In the genomic region with DNA sequence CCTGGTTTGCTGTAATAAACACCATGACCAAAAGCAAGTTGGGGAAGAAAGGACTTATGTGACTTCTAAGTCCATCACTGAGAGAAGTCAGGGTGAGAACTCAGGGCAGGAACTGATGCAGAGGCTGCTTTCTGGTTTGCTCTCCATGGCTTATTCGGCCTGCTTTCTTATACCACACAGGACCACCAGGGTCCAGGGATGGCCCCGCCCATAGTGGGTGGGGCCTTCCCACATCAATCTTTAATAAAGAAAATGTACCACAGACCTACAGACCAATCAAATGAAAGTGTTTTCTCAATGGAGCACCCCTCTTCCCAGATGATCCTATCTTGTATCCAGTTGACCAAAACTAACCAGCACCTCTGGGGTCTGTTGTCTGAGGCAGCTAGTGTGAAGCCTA, we compare ENCODE assay signal across 18 mouse cellular contexts. TPM values are rescaled to one million over a fixed set of nuclear protein-coding genes. Genes with fewer than 3 reads are reported as not detected.
DNase-seq lines count a peak whose midpoint lies in the region; ATAC-seq lines count a peak whose summit lies in the region.
"Had no signal": no experiment of that assay in that cellular context is flagged by ENCODE, and none has a peak within 500 bp of the region (broad histone marks: within the 10 kb centered on the region; RNA-seq: fewer than 3 reads in every experiment).

No protein-coding gene starts in this region.

- 77% methylated on average over 2 of the region's 2 CpGs for WGBS in forebrain, embryonic 11.5 days
- WGBS in forebrain, embryonic 10.5 days: 67% methylated on average over 2 of the region's 2 CpGs
- 42% methylated on average over 2 of the region's 2 CpGs for WGBS in midbrain, embryonic 13.5 days
- 72% methylated on average over 2 of the region's 2 CpGs for WGBS in midbrain, embryonic 11.5 days
- WGBS in hindbrain, embryonic 12.5 days: 62% methylated on average over 2 of the region's 2 CpGs

- H3K9ac ChIP-seq in forebrain, embryonic 11.5 days (ENCODE audit: low read length): no peak overlapping the region
- H3K9ac ChIP-seq in midbrain, embryonic 13.5 days (replicated peaks): no peak overlapping the region
- H3K9ac ChIP-seq in midbrain, embryonic 11.5 days (ENCODE audit: low read length): no peak overlapping the region
- no peak overlapping the region for H3K9ac ChIP-seq in hindbrain, embryonic 12.5 days

- no peaks in the 10 kb centered on the region for H3K9me3 ChIP-seq in forebrain, embryonic 11.5 days (ENCODE audit: control insufficient read depth, low read length)
- H3K9me3 ChIP-seq in forebrain, embryonic 10.5 days: no peaks in the 10 kb centered on the region
- H3K9me3 ChIP-seq in midbrain, embryonic 13.5 days: no peaks in the 10 kb centered on the region
- H3K9me3 ChIP-seq in midbrain, embryonic 11.5 days (ENCODE audit: control insufficient read depth, low read length): no peaks in the 10 kb centered on the region
- H3K9me3 ChIP-seq in hindbrain, embryonic 12.5 days (replicated peaks): no peaks in the 10 kb centered on the region
- H3K9me3 ChIP-seq: heart, embryonic 10.5 days had no signal

- H3K4me1 ChIP-seq in forebrain, embryonic 11.5 days (replicated peaks; ENCODE audit: control insufficient read depth, insufficient read depth, low read length): peaks cover 8% of the 10 kb centered on the region
- H3K4me1 ChIP-seq in forebrain, embryonic 10.5 days: peaks cover 41% of the 10 kb centered on the region
- H3K4me1 ChIP-seq in midbrain, embryonic 13.5 days (replicated peaks): peaks cover 37% of the 10 kb centered on the region
- H3K4me1 ChIP-seq in midbrain, embryonic 11.5 days (ENCODE audit: control insufficient read depth, insufficient read depth, low read length): peaks cover 15% of the 10 kb centered on the region
- H3K4me1 ChIP-seq in hindbrain, embryonic 12.5 days: peaks cover 30% of the 10 kb centered on the region

- H3K27ac ChIP-seq in forebrain, embryonic 11.5 days (ENCODE audit: low read depth, low read length): no peak overlapping the region
- no peak overlapping the region for H3K27ac ChIP-seq in forebrain, embryonic 10.5 days
- 0 out of 2 replicates have a peak overlapping the region, but pooled peaks have one; percentile 8 for H3K27ac ChIP-seq in midbrain, embryonic 13.5 days
- H3K27ac ChIP-seq in midbrain, embryonic 11.5 days (ENCODE audit: low read depth, low read length): no peak overlapping the region; the same call in 1 of the 2 replicates
- no peak overlapping the region; the same call in 1 of the 2 replicates for H3K27ac ChIP-seq in hindbrain, embryonic 12.5 days
- H3K27ac ChIP-seq: heart, embryonic 10.5 days; stomach, postnatal 0 days had no signal

- intact Hi-C loops in heart, postnatal 14 days (cut with DNase I): no loop called here

- ATAC-seq in forebrain, embryonic 11.5 days (replicated peaks; ENCODE audit: low FRiP score): 0 out of 2 replicates have a peak, but pooled peaks have one; percentile 26
- ATAC-seq in midbrain, embryonic 13.5 days: no peak
- ATAC-seq in midbrain, embryonic 11.5 days (ENCODE audit: low FRiP score): no peak
- peak; percentile 49 for ATAC-seq in hindbrain, embryonic 12.5 days (ENCODE audit: low FRiP score)
- ATAC-seq: intestine, embryonic 16.5 days had no signal

- H3K4me2 ChIP-seq in forebrain, embryonic 11.5 days (ENCODE audit: low read depth, low read length, severe bottlenecking): no peak overlapping the region
- H3K4me2 ChIP-seq in midbrain, embryonic 13.5 days (replicated peaks): peak overlapping the region; percentile 6; the same call in 1 of the 2 replicates
- H3K4me2 ChIP-seq in midbrain, embryonic 11.5 days: no peak overlapping the region
- no peak overlapping the region for H3K4me2 ChIP-seq in hindbrain, embryonic 12.5 days (replicated peaks)

- no peak for DNase-seq in forebrain, embryonic 11.5 days (ENCODE audit: low spot score)
- no peak for DNase-seq in forebrain, embryonic 10.5 days (ENCODE audit: extremely low spot score, low spot score)
- DNase-seq in midbrain, embryonic 11.5 days (ENCODE audit: low spot score, missing footprints): no peak
- peak; percentile 32 for DNase-seq in retina, postnatal 1 day
- DNase-seq in heart, postnatal 14 days: no peak
- DNase-seq: gastrocnemius, postnatal 36 days; heart, postnatal 36 days; lung, postnatal 14 days had no signal

- no peaks in the 10 kb centered on the region for H3K36me3 ChIP-seq in forebrain, embryonic 11.5 days (ENCODE audit: control insufficient read depth, insufficient read depth, low read length)
- peaks cover 50% of the 10 kb centered on the region for H3K36me3 ChIP-seq in forebrain, embryonic 10.5 days (replicated peaks)
- H3K36me3 ChIP-seq in midbrain, embryonic 13.5 days: 0 out of 2 replicates have a peak, but pooled peaks cover 6% of the 10 kb centered on the region
- H3K36me3 ChIP-seq in midbrain, embryonic 11.5 days (ENCODE audit: control insufficient read depth, insufficient read depth, low read length): peaks cover 6% of the 10 kb centered on the region; the same call in 1 of the 2 replicates
- H3K36me3 ChIP-seq in hindbrain, embryonic 12.5 days: 0 out of 2 replicates have a peak, but pooled peaks cover under 1% of the 10 kb centered on the region

- H3K27me3 ChIP-seq in forebrain, embryonic 11.5 days (ENCODE audit: control insufficient read depth, insufficient read depth, low read length): no peaks in the 10 kb centered on the region
- no peaks in the 10 kb centered on the region for H3K27me3 ChIP-seq in forebrain, embryonic 10.5 days (ENCODE audit: poor library complexity, severe bottlenecking)
- H3K27me3 ChIP-seq in midbrain, embryonic 13.5 days: no peaks in the 10 kb centered on the region
- no peaks in the 10 kb centered on the region for H3K27me3 ChIP-seq in midbrain, embryonic 11.5 days (ENCODE audit: control insufficient read depth, insufficient read depth, low read length)
- no peaks in the 10 kb centered on the region for H3K27me3 ChIP-seq in hindbrain, embryonic 12.5 days

- no peak overlapping the region for H3K4me3 ChIP-seq in forebrain, embryonic 11.5 days (ENCODE audit: low read depth, low read length)
- no peak overlapping the region for H3K4me3 ChIP-seq in forebrain, embryonic 10.5 days
- no peak overlapping the region for H3K4me3 ChIP-seq in midbrain, embryonic 13.5 days (replicated peaks)
- H3K4me3 ChIP-seq in midbrain, embryonic 11.5 days (ENCODE audit: low read depth, low read length): no peak overlapping the region
- H3K4me3 ChIP-seq in hindbrain, embryonic 12.5 days: no peak overlapping the region
- H3K4me3 ChIP-seq: heart, embryonic 10.5 days had no signal

RNA-seq across cellular contexts. Expression of gene Golm1, which starts 4.1 kb away (rescaled TPM):
- 131 and 133 TPM in 2 replicates for polyA plus RNA-seq in forebrain, embryonic 11.5 days (2014; fragmentation: Nextera tagmentation; extraction: Ambion mirVana)
- 142 and 154 TPM in 2 replicates for polyA plus RNA-seq in forebrain, embryonic 10.5 days (2016; fragmentation: Nextera tagmentation; extraction: Ambion mirVana)
- 76.2 and 77.0 TPM in 2 replicates for polyA plus RNA-seq in midbrain, embryonic 13.5 days (2015; fragmentation: Nextera tagmentation; extraction: Ambion mirVana)
- polyA plus RNA-seq in midbrain, embryonic 11.5 days (2014; fragmentation: Nextera tagmentation; extraction: Ambion mirVana): 179 TPM in 2 replicates
- 91.3 and 93.3 TPM in 2 replicates for polyA plus RNA-seq in hindbrain, embryonic 12.5 days (2016; fragmentation: Nextera tagmentation; extraction: Ambion mirVana)
- total RNA-seq in heart, postnatal 14 days (2021): 10 to 100 TPM; 16.3 to 20.8 TPM

RNA-seq across cellular contexts. Expression of gene 4921517D22Rik, which starts 22.4 kb away (rescaled TPM):
- polyA plus RNA-seq in forebrain, embryonic 11.5 days (2014; fragmentation: Nextera tagmentation; extraction: Ambion mirVana): not detected in 2 replicates
- not detected in 2 replicates for polyA plus RNA-seq in forebrain, embryonic 10.5 days (2016; fragmentation: Nextera tagmentation; extraction: Ambion mirVana)
- not detected in 2 replicates for polyA plus RNA-seq in midbrain, embryonic 13.5 days (2015; fragmentation: Nextera tagmentation; extraction: Ambion mirVana)
- not detected in 2 replicates for polyA plus RNA-seq in midbrain, embryonic 11.5 days (2014; fragmentation: Nextera tagmentation; extraction: Ambion mirVana)
- not detected in 2 replicates for polyA plus RNA-seq in hindbrain, embryonic 12.5 days (2016; fragmentation: Nextera tagmentation; extraction: Ambion mirVana)
- not detected for total RNA-seq in heart, postnatal 14 days (2021)
- total RNA-seq: common myeloid progenitor, adult 5-6 weeks; gastrocnemius, postnatal 36 days; heart, postnatal 36 days; layer of hippocampus, adult 8-10 months had no signal
- polyA plus RNA-seq: heart, embryonic 10.5 days; intestine, embryonic 16.5 days; kidney, embryonic 16.5 days; limb, embryonic 14.5 days; spleen, adult 2 months; stomach, postnatal 0 days had no signal

RNA-seq across cellular contexts. Expression of gene Spata31d1a, which starts 38.6 kb away (rescaled TPM):
- not detected in 2 replicates for polyA plus RNA-seq in forebrain, embryonic 11.5 days (2014; fragmentation: Nextera tagmentation; extraction: Ambion mirVana)
- 0.04 and 0.05 TPM in 2 replicates for polyA plus RNA-seq in forebrain, embryonic 10.5 days (2016; fragmentation: Nextera tagmentation; extraction: Ambion mirVana)
- polyA plus RNA-seq in midbrain, embryonic 13.5 days (2015; fragmentation: Nextera tagmentation; extraction: Ambion mirVana): 0.07 and 0.12 TPM in 2 replicates
- polyA plus RNA-seq in midbrain, embryonic 11.5 days (2014; fragmentation: Nextera tagmentation; extraction: Ambion mirVana): not detected in 2 replicates
- 0.04 TPM in 1 of 2 replicates, not detected in the other for polyA plus RNA-seq in hindbrain, embryonic 12.5 days (2016; fragmentation: Nextera tagmentation; extraction: Ambion mirVana)
- not detected for total RNA-seq in heart, postnatal 14 days (2021)
- total RNA-seq: common myeloid progenitor, adult 5-6 weeks; gastrocnemius, postnatal 36 days; heart, postnatal 36 days had no signal
- polyA plus RNA-seq: intestine, embryonic 16.5 days; kidney, embryonic 16.5 days; spleen, adult 2 months; stomach, postnatal 0 days had no signal

RNA-seq across cellular contexts. Expression of gene Spata31d1b, which starts 40.6 kb away (rescaled TPM):
- polyA plus RNA-seq in forebrain, embryonic 11.5 days (2014; fragmentation: Nextera tagmentation; extraction: Ambion mirVana): not detected in 2 replicates
- polyA plus RNA-seq in forebrain, embryonic 10.5 days (2016; fragmentation: Nextera tagmentation; extraction: Ambion mirVana): 0.04 TPM in 1 of 2 replicates, not detected in the other
- not detected in 2 replicates for polyA plus RNA-seq in midbrain, embryonic 13.5 days (2015; fragmentation: Nextera tagmentation; extraction: Ambion mirVana)
- 0.05 TPM in 1 of 2 replicates, not detected in the other for polyA plus RNA-seq in midbrain, embryonic 11.5 days (2014; fragmentation: Nextera tagmentation; extraction: Ambion mirVana)
- not detected in 2 replicates for polyA plus RNA-seq in hindbrain, embryonic 12.5 days (2016; fragmentation: Nextera tagmentation; extraction: Ambion mirVana)
- not detected for total RNA-seq in heart, postnatal 14 days (2021)
- total RNA-seq: common myeloid progenitor, adult 5-6 weeks; gastrocnemius, postnatal 36 days; heart, postnatal 36 days had no signal
- polyA plus RNA-seq: heart, embryonic 10.5 days; intestine, embryonic 16.5 days; kidney, embryonic 16.5 days; spleen, adult 2 months; stomach, postnatal 0 days had no signal

Comparison
In these comparisons a context has a peak if more than half of its experiments do, and no peak if none do; other contexts are left out.
1. ATAC-seq: peak in forebrain, embryonic 11.5 days (single experiment) and hindbrain, embryonic 12.5 days (single experiment); none in midbrain, embryonic 13.5 days (single experiment) and midbrain, embryonic 11.5 days (single experiment).